8 mouse cellular contexts compared by ENCODE assay signal in the genomic region with DNA sequence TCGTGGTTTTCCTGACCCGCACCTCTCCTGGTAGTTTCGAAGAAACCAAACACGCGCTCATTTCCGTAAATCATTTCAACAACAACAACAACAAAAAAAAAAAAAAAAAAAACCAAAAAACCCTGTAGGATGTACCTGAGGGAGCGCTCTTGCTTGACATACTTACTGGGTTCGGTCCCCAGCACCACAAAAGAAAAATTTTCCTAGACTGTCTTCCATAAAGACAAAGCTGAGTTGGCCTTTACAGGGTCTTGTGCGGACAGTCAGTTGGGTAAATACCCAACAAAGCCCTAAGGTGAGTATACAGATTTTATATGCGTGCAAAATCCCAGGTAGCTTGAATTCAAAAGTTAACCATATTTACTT. TPM values are rescaled to one million over a fixed set of nuclear protein-coding genes. Genes with fewer than 3 reads are reported as not detected.
DNase-seq lines count a peak whose midpoint lies in the region; ATAC-seq and TF ChIP-seq lines count a peak whose summit lies in the region.

No protein-coding gene starts in this region.

- no peaks in the 10 kb centered on the region for H3K27me3 ChIP-seq in thymus, adult 2 months (ENCODE audit: control insufficient read depth, insufficient read depth, low read length)
- H3K27me3 ChIP-seq in liver, embryonic 13.5 days = no peaks in the 10 kb centered on the region

- H3K27ac ChIP-seq in gastrocnemius, adult 2 months = peak overlapping the region; percentile 71
- peak overlapping the region; percentile 53; the same call in 1 of the 2 replicates for H3K27ac ChIP-seq in thymus, adult 2 months (ENCODE audit: control insufficient read depth, insufficient read depth, low read length)
- peak overlapping the region; percentile 47 for H3K27ac ChIP-seq in liver, embryonic 13.5 days

- TF ChIP-seq POLR2A in thymus, adult 2 months (IDR thresholded peaks at IDR 0.05; ENCODE audit: control insufficient read depth, extremely low read depth, insufficient read depth, low read length, poor library complexity) = no peak

- no peak for DNase-seq in gastrocnemius, adult 2 months
- DNase-seq in gastrocnemius, postnatal 25 days = no peak
- no peak for DNase-seq in thymus, adult 2 months
- no peak for DNase-seq in thymus, postnatal 25 days
- DNase-seq in liver, embryonic 13.5 days = no peak
- no peak for DNase-seq in urinary bladder, postnatal 10 days (ENCODE audit: low spot score)
- no peak for DNase-seq in Muller cell, postnatal 12 days (ENCODE audit: inconsistent ontology term)
- DNase-seq in thymus, postnatal 36 days = no peak

- H3K9me3 ChIP-seq in liver, embryonic 13.5 days (replicated peaks) = no peaks in the 10 kb centered on the region

- TF ChIP-seq CTCF in gastrocnemius, adult 2 months (IDR thresholded peaks at IDR 0.05) = no peak
- TF ChIP-seq CTCF in thymus, adult 2 months (IDR thresholded peaks at IDR 0.05; ENCODE audit: borderline replicate concordance, control insufficient read depth, extremely low read depth, insufficient read depth, low read length, poor library complexity) = no peak

- intact Hi-C loops in gastrocnemius, adult 2 months (cut with DNase I) = no loop called here

- H3K9ac ChIP-seq in liver, embryonic 13.5 days = peak overlapping the region; percentile 73

- no peak for ATAC-seq in liver, embryonic 13.5 days (ENCODE audit: low read depth)

- H3K36me3 ChIP-seq in thymus, adult 2 months (ENCODE audit: control insufficient read depth, insufficient read depth, low read length) = peaks cover 13% of the 10 kb centered on the region
- H3K36me3 ChIP-seq in liver, embryonic 13.5 days = peaks cover 21% of the 10 kb centered on the region

- H3K4me3 ChIP-seq in gastrocnemius, adult 2 months = peak overlapping the region; percentile 75
- H3K4me3 ChIP-seq in thymus, adult 2 months (ENCODE audit: control insufficient read depth, insufficient read depth, low read length) = peak overlapping the region; percentile 94
- peak overlapping the region; percentile 62 for H3K4me3 ChIP-seq in liver, embryonic 13.5 days (replicated peaks)

- H3K4me2 ChIP-seq in liver, embryonic 13.5 days = peak overlapping the region; percentile 76

- peaks cover 3% of the 10 kb centered on the region for H3K4me1 ChIP-seq in thymus, adult 2 months (replicated peaks; ENCODE audit: control insufficient read depth, insufficient read depth, low read length)
- peaks cover 16% of the 10 kb centered on the region for H3K4me1 ChIP-seq in liver, embryonic 13.5 days (replicated peaks)

- 33% methylated on average over 10 of the region's 10 CpGs for WGBS in thymus, adult 2 months
- 19% methylated on average over 10 of the region's 10 CpGs for WGBS in liver, embryonic 13.5 days (ENCODE audit: insufficient replicate concordance)

RNA-seq across cellular contexts. Expression of gene Pgbd1, which starts 0.3 kb away (rescaled TPM):
- under 1 TPM; 0.18 to 0.59 TPM for total RNA-seq in gastrocnemius, adult 2 months (2021)
- under 1 TPM; 0.15 to 0.27 TPM for total RNA-seq in gastrocnemius, postnatal 25 days (2021)
- 0.36 and 0.55 TPM in 2 replicates for polyA plus RNA-seq in thymus, adult 2 months (2012; rRNA removed)
- 1.6 and 1.7 TPM in 2 replicates for polyA plus RNA-seq in liver, embryonic 13.5 days (2015; fragmentation: Nextera tagmentation; extraction: Ambion mirVana)

RNA-seq across cellular contexts. Expression of gene Zscan26, which starts 12.3 kb away (rescaled TPM):
- total RNA-seq in gastrocnemius, adult 2 months (2021) = 10 to 100 TPM; 13.6 to 14.5 TPM
- total RNA-seq in gastrocnemius, postnatal 25 days (2021) = 10 to 100 TPM; 10.2 to 10.3 TPM
- polyA plus RNA-seq in thymus, adult 2 months (2012; rRNA removed) = 8.2 and 11.3 TPM in 2 replicates
- polyA plus RNA-seq in liver, embryonic 13.5 days (2015; fragmentation: Nextera tagmentation; extraction: Ambion mirVana) = 7.0 and 7.6 TPM in 2 replicates

RNA-seq across cellular contexts. Expression of gene Nkapl, which starts 27.1 kb away (rescaled TPM):
- under 1 TPM; 0.14 to 0.15 TPM for total RNA-seq in gastrocnemius, adult 2 months (2021)
- total RNA-seq in gastrocnemius, postnatal 25 days (2021) = under 1 TPM in 1 of 2 experiments, not detected in 1; 0.18 TPM
- polyA plus RNA-seq in thymus, adult 2 months (2012; rRNA removed) = 0.11 and 0.12 TPM in 2 replicates
- polyA plus RNA-seq in liver, embryonic 13.5 days (2015; fragmentation: Nextera tagmentation; extraction: Ambion mirVana) = 0.86 and 0.92 TPM in 2 replicates

RNA-seq across cellular contexts. Expression of gene Zkscan4, which starts 37.5 kb away (rescaled TPM):
- under 1 TPM; 0.38 to 0.50 TPM for total RNA-seq in gastrocnemius, adult 2 months (2021)
- total RNA-seq in gastrocnemius, postnatal 25 days (2021) = under 1 TPM; 0.41 to 0.59 TPM
- 0.18 and 0.26 TPM in 2 replicates for polyA plus RNA-seq in thymus, adult 2 months (2012; rRNA removed)
- polyA plus RNA-seq in liver, embryonic 13.5 days (2015; fragmentation: Nextera tagmentation; extraction: Ambion mirVana) = 0.33 and 0.38 TPM in 2 replicates

RNA-seq across cellular contexts. Expression of gene Gm10065, which starts 38.1 kb away (rescaled TPM):
- total RNA-seq in gastrocnemius, adult 2 months (2021) = not detected
- total RNA-seq in gastrocnemius, postnatal 25 days (2021) = not detected
- not detected in 2 replicates for polyA plus RNA-seq in thymus, adult 2 months (2012; rRNA removed)
- polyA plus RNA-seq in liver, embryonic 13.5 days (2015; fragmentation: Nextera tagmentation; extraction: Ambion mirVana) = not detected in 2 replicates
